Mouse (Mus musculus): ENCODE measurements around the gene Rrbp1. TPM values are rescaled to one million over a fixed set of nuclear protein-coding genes. Genes with fewer than 3 reads are reported as not detected.

Rrbp1 gene
- polyA plus RNA-seq, 1 experiment: 78.1 TPM

DNA sequence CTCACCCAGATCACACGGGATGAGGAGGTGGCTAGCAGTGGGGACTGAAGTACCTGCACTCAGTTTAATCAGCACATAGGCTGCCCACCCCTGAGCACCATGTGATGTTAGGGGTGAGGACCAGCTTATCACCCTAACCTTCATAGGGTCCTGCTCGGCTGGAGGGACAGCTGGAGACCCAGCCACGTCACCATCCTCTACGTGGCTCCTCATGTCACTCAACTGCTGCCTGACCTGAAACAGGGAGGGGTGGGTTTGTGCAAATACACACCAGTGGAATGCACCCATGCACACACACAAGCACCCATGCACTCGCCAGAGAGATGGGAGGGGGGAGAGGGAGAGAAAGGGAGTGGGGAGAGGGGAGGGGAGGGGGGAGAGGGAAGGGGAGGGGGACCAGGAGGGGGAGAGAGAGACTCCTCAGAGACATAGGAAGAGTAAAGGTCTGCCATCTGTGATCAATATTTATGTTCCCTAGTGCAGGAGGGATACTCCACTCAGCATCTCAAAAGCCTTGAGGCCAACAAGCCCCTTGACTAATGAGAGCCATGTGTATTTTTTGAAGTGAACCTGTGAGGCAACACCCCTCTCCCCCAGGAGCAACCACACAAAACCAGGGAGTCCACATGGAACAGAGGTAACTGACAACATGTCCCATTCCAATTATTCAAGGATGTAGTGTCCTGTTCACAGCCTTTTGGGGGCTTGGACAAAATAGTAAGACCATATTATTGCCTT lies 60.6 kb downstream of the Rrbp1 start:
- 73% methylated on average over 5 of the region's 5 CpGs for WGBS
- H3K4me3 ChIP-seq (replicated peaks; ENCODE audit: extremely low read depth, low read depth, low read length): no peak overlapping the region
- DNase-seq: no peak
- H3K4me1 ChIP-seq (ENCODE audit: control insufficient read depth, insufficient read depth, low read length): peaks cover 4% of the 10 kb centered on the region; the same call in 1 of the 2 replicates
- TF ChIP-seq POLR2A (IDR thresholded peaks at IDR 0.05; ENCODE audit: borderline replicate concordance, extremely low read depth, low read depth, low read length): no peak
- TF ChIP-seq CTCF (IDR thresholded peaks at IDR 0.05; ENCODE audit: insufficient read depth, low read length): no peak

DNA sequence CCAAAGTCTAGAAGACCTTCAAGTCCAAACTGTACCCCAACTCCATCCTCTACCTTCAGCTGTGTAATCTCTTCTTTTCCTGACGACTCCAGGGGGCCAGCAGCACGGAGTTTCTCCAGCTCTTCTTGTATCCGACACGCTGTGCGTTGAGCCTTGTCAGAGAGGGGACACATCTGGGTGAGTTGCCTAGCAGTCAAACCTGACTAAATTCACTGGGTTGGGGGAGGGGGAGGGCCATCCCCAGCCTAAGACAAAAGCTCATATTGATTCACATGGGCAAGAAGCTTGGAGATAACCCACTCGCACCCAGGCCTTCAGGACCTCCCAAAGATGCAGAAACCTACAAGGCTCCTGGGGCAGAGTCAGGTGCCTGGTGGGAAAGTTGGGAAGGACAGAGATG lies 61.8 kb downstream of the Rrbp1 start:
- TF ChIP-seq POLR2A (IDR thresholded peaks at IDR 0.05; ENCODE audit: borderline replicate concordance, extremely low read depth, low read depth, low read length) (no peak), CTCF (IDR thresholded peaks at IDR 0.05; ENCODE audit: insufficient read depth, low read length) (no peak)
- no peak for DNase-seq
- no peak overlapping the region for H3K4me3 ChIP-seq (replicated peaks; ENCODE audit: extremely low read depth, low read depth, low read length)
- WGBS: 90% methylated on average over 6 of the region's 6 CpGs
- peaks cover 4% of the 10 kb centered on the region; the same call in 1 of the 2 replicates for H3K4me1 ChIP-seq (ENCODE audit: control insufficient read depth, insufficient read depth, low read length)

DNA sequence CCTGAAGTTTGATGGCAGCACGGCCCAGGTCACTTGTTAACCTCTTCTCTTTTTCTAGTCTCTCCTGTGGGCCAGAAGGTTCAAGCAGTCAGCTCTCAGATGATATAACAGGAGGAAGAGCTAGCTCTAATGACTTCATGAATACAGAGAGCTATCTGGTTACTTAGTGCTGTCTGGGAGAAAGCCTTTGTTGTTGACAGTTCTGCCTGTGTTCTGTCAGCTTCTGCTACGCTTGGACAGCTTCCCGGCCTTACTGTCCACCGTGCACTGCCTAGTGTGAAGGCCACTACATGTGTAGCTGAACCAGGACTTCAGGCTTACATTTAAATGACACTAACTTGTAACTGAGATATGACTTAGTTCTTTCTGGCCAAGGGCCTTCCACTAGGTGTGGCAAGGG lies 62.6 kb downstream of the Rrbp1 start:
- Histone ChIP-seq H3K4me3 (replicated peaks; ENCODE audit: extremely low read depth, low read depth, low read length) (no peak overlapping the region), H3K4me1 (ENCODE audit: control insufficient read depth, insufficient read depth, low read length) (peaks cover 4% of the 10 kb centered on the region; the same call in 1 of the 2 replicates)
- 83% methylated on average over 4 of the region's 4 CpGs for WGBS
- DNase-seq: no peak
- TF ChIP-seq POLR2A (IDR thresholded peaks at IDR 0.05; ENCODE audit: borderline replicate concordance, extremely low read depth, low read depth, low read length) (no peak), CTCF (IDR thresholded peaks at IDR 0.05; ENCODE audit: insufficient read depth, low read length) (no peak)

DNA sequence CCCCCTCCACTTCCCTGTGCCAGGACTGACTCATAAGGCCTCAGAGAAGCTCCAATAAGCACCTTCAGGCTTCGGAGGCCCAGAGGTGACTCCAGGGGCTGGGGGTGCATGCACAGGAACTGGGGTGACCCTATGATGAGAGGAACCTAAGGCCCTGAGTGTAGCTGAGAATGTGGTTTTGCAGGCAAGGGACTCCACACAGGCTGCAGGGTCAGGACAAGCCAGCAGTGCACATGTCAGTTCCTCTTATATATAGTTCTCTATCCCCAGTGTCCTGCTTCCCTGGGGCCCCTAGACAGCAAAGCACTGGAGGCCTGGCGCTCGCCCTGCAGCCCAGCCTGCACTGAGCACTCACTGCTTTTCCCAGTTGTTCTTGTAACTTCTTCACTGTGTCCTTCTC lies 63.1 kb downstream of the Rrbp1 start:
- TF ChIP-seq CTCF (IDR thresholded peaks at IDR 0.05; ENCODE audit: insufficient read depth, low read length) (no peak), POLR2A (IDR thresholded peaks at IDR 0.05; ENCODE audit: borderline replicate concordance, extremely low read depth, low read depth, low read length) (no peak)
- WGBS: 78% methylated on average over 3 of the region's 3 CpGs

GRCm38 (mm10) chr2:143946399-143946798 lies 64.7 kb downstream of the Rrbp1 start:
- 89% methylated on average over 2 of the region's 2 CpGs for WGBS
- H3K4me1 ChIP-seq (ENCODE audit: control insufficient read depth, insufficient read depth, low read length): no peaks in the 10 kb centered on the region
- TF ChIP-seq CTCF (IDR thresholded peaks at IDR 0.05; ENCODE audit: insufficient read depth, low read length) (no peak), POLR2A (IDR thresholded peaks at IDR 0.05; ENCODE audit: borderline replicate concordance, extremely low read depth, low read depth, low read length) (no peak)
- no peak for DNase-seq
- H3K4me3 ChIP-seq (replicated peaks; ENCODE audit: extremely low read depth, low read depth, low read length): no peak overlapping the region

More for the DNA sequence above, 63.1 kb downstream of the Rrbp1 start:
- Histone ChIP-seq H3K4me1 (ENCODE audit: control insufficient read depth, insufficient read depth, low read length) (peaks cover 4% of the 10 kb centered on the region; the same call in 1 of the 2 replicates), H3K4me3 (replicated peaks; ENCODE audit: extremely low read depth, low read depth, low read length) (no peak overlapping the region)
- DNase-seq: no peak

GRCm38 (mm10) chr2:143945466-143946075 lies 65.5 kb downstream of the Rrbp1 start:
- DNase-seq: peak; percentile 52
- TF ChIP-seq POLR2A (IDR thresholded peaks at IDR 0.05; ENCODE audit: borderline replicate concordance, extremely low read depth, low read depth, low read length): no peak
- peak; percentile 69 for TF ChIP-seq CTCF (IDR thresholded peaks at IDR 0.05; ENCODE audit: insufficient read depth, low read length)
- WGBS: 78% methylated on average over 7 of the region's 7 CpGs
- no peak overlapping the region for H3K4me3 ChIP-seq (replicated peaks; ENCODE audit: extremely low read depth, low read depth, low read length)
- H3K4me1 ChIP-seq (ENCODE audit: control insufficient read depth, insufficient read depth, low read length): no peaks in the 10 kb centered on the region

- no peak for DNase-seq
- no peak overlapping the region for H3K4me3 ChIP-seq (replicated peaks; ENCODE audit: extremely low read depth, low read depth, low read length)
- 91% methylated on average over 3 of the region's 3 CpGs for WGBS
- no peaks in the 10 kb centered on the region for H3K4me1 ChIP-seq (ENCODE audit: control insufficient read depth, insufficient read depth, low read length)
- TF ChIP-seq CTCF (IDR thresholded peaks at IDR 0.05; ENCODE audit: insufficient read depth, low read length): no peak
- no peak for TF ChIP-seq POLR2A (IDR thresholded peaks at IDR 0.05; ENCODE audit: borderline replicate concordance, extremely low read depth, low read depth, low read length)
Measured at GRCm38 (mm10) chr2:143944796-143945195, 66.3 kb downstream of the Rrbp1 start.

- no peak for DNase-seq
- no peak overlapping the region for H3K4me3 ChIP-seq (replicated peaks; ENCODE audit: extremely low read depth, low read depth, low read length)
- H3K4me1 ChIP-seq (ENCODE audit: control insufficient read depth, insufficient read depth, low read length): peaks cover 3% of the 10 kb centered on the region
- TF ChIP-seq POLR2A (IDR thresholded peaks at IDR 0.05; ENCODE audit: borderline replicate concordance, extremely low read depth, low read depth, low read length): no peak
- TF ChIP-seq CTCF (IDR thresholded peaks at IDR 0.05; ENCODE audit: insufficient read depth, low read length): no peak
- WGBS: 65% methylated on average over 5 of the region's 5 CpGs
Measured at GRCm38 (mm10) chr2:143940406-143940805, 70.7 kb downstream of the Rrbp1 start.

- 45% methylated on average over 2 of the region's 2 CpGs for WGBS
- no peak for DNase-seq
- Histone ChIP-seq H3K4me1 (ENCODE audit: control insufficient read depth, insufficient read depth, low read length) (peaks cover 3% of the 10 kb centered on the region), H3K4me3 (replicated peaks; ENCODE audit: extremely low read depth, low read depth, low read length) (no peak overlapping the region)
- TF ChIP-seq POLR2A (IDR thresholded peaks at IDR 0.05; ENCODE audit: borderline replicate concordance, extremely low read depth, low read depth, low read length) (no peak), CTCF (IDR thresholded peaks at IDR 0.05; ENCODE audit: insufficient read depth, low read length) (no peak)
Measured at GRCm38 (mm10) chr2:143937861-143938260, 73.2 kb downstream of the Rrbp1 start.

DNA sequence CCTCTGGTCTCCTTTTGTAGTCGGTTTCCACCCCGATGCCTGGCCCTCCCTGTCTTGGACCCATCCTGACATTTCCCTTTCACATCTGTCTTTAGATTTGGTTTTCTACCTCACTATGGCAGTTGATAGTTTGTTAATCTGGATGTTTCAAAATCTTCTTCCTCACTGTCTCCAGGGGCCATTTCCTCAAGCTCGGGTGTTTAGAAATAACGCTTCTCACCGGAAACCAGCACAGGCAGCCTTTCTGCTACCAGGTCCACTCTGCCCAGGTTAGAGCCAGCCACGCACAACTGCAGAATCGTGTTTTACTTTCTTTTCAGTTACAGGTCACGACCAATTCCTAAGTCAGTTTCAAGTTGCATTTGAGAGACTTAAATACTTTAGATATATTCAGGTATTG lies 76.6 kb downstream of the Rrbp1 start:
- Histone ChIP-seq H3K4me1 (ENCODE audit: control insufficient read depth, insufficient read depth, low read length) (peaks cover 14% of the 10 kb centered on the region), H3K4me3 (replicated peaks; ENCODE audit: extremely low read depth, low read depth, low read length) (no peak overlapping the region)
- TF ChIP-seq POLR2A (IDR thresholded peaks at IDR 0.05; ENCODE audit: borderline replicate concordance, extremely low read depth, low read depth, low read length): no peak
- TF ChIP-seq CTCF (IDR thresholded peaks at IDR 0.05; ENCODE audit: insufficient read depth, low read length): no peak
- 55% methylated on average over 8 of the region's 8 CpGs for WGBS
- no peak for DNase-seq
